Mouse (Mus musculus): ENCODE measurements around the gene Scn1a. TPM values are rescaled to one million over a fixed set of nuclear protein-coding genes. Genes with fewer than 3 reads are reported as not detected.

Gene Scn1a
- polyA plus RNA-seq, 1 experiment from 2014 or later = 0.56 TPM

DNA sequence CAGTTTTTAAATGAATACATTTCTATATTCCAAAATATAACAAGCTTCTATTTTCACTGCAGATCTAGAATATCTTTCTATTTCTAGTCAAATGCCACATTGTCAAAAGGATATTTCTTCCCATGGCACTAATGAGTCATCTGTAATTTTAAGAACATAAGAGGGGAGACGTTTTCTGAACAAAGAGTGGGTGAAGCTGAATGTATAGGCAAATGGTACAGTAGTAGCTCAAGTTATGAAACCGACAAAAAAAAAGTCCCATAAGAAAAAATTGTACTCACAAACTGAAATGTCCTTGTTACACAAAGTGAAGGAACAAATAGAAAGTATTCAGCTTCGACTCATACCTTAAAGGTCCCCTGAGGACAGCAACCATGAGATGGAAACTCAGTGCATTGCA is 94.5 kb downstream of the Scn1a start:
- H3K9me3 ChIP-seq (ENCODE audit: control insufficient read depth, low read depth, low read length) = no peaks in the 10 kb centered on the region
- H3K4me2 ChIP-seq (replicated peaks; ENCODE audit: low read depth, low read length) = no peak overlapping the region
- 75% methylated on average over 3 of the region's 3 CpGs for WGBS
- H3K4me3 ChIP-seq (ENCODE audit: low read depth, low read length) = no peak overlapping the region
- no peak overlapping the region for H3K9ac ChIP-seq (replicated peaks; ENCODE audit: low read depth, low read length)
- H3K4me1 ChIP-seq (ENCODE audit: control insufficient read depth, insufficient read depth, low read length) = no peaks in the 10 kb centered on the region
- no peaks in the 10 kb centered on the region for H3K36me3 ChIP-seq (ENCODE audit: control insufficient read depth, insufficient read depth, low read length)
- no peak for ATAC-seq (ENCODE audit: insufficient number of reproducible peaks, insufficient read depth, low FRiP score, low read depth)
- H3K27ac ChIP-seq (ENCODE audit: low read length) = no peak overlapping the region
- H3K27me3 ChIP-seq (ENCODE audit: control insufficient read depth, insufficient read depth, low read length) = no peaks in the 10 kb centered on the region

DNA sequence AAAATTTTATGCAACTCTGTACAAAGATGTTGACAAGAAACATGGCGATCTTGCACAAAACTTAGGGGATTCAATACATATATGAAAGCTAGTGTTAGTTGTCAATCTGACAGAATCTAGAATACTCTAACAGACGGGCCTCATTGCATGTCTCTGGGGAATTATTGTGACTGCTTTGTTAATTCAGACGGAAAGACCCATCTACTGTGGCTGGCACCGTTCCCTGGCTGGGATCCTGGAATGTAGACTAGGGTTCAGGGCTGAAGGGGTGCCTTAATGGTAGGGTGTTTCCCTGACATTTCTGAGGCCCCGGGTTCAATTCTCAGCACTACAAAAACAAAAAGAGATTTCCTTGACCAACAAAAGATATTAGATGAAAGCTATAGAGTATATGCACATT is 103.2 kb downstream of the Scn1a start:
- H3K4me2 ChIP-seq (replicated peaks; ENCODE audit: low read depth, low read length) = no peak overlapping the region
- 68% methylated on average over 5 of the region's 5 CpGs for WGBS

DNA sequence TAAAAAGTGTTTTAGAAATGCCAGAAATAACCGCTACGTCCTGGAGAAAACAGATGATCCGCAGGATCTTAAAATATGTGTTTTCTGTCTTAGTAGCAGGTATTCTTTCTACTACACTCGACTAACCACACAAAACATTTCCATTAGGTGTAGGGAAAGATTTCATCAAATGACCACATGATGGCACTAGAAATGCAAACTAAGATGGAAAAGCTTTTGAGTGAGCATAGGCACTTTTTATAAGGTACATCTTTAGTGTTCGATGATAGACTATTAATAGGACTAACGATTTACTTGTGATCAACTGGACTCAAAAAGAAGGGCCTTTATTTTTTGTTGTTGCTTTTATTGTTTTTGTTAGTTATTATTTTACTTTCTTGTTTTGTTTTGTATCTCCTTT is 104.2 kb downstream of the Scn1a start:
- H3K9ac ChIP-seq (replicated peaks; ENCODE audit: low read depth, low read length) = no peak overlapping the region
- 66% methylated on average over 6 of the region's 6 CpGs for WGBS
- no peak for ATAC-seq (ENCODE audit: insufficient number of reproducible peaks, insufficient read depth, low FRiP score, low read depth)

More for the DNA sequence above, 103.2 kb downstream of the Scn1a start:
- Histone ChIP-seq H3K4me3 (ENCODE audit: low read depth, low read length) (no peak overlapping the region), H3K9me3 (ENCODE audit: control insufficient read depth, low read depth, low read length) (no peaks in the 10 kb centered on the region), H3K4me1 (ENCODE audit: control insufficient read depth, insufficient read depth, low read length) (no peaks in the 10 kb centered on the region), H3K27ac (ENCODE audit: low read length) (no peak overlapping the region), H3K36me3 (ENCODE audit: control insufficient read depth, insufficient read depth, low read length) (no peaks in the 10 kb centered on the region), H3K27me3 (ENCODE audit: control insufficient read depth, insufficient read depth, low read length) (no peaks in the 10 kb centered on the region), H3K9ac (replicated peaks; ENCODE audit: low read depth, low read length) (no peak overlapping the region)
- no peak for ATAC-seq (ENCODE audit: insufficient number of reproducible peaks, insufficient read depth, low FRiP score, low read depth)

DNA sequence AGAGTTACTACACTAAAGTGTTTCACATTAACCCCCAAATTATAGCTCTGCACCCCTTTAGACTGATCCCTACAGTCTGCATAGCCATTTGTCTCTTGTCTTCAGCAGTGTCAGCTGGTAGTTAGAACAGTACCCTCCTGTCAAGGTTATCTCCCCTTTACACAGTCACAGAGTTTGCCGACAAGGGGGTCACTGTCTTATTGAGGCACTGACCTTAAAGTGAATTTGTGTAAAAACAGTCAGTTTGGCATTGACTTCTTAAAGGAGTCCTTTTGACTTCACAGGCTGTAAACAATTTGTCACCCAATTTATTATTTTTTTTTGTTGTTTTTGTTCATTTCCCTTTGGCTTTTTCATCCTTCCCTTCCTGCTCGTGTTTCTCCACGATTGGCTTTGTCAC is 168.1 kb downstream of the Scn1a start:
- no peak overlapping the region for H3K4me2 ChIP-seq (replicated peaks; ENCODE audit: low read depth, low read length)
- H3K27ac ChIP-seq (ENCODE audit: low read length) = no peak overlapping the region
- no peaks in the 10 kb centered on the region for H3K27me3 ChIP-seq (ENCODE audit: control insufficient read depth, insufficient read depth, low read length)
- no peak overlapping the region for H3K4me3 ChIP-seq (ENCODE audit: low read depth, low read length)
- ATAC-seq (ENCODE audit: insufficient number of reproducible peaks, insufficient read depth, low FRiP score, low read depth) = no peak
- no peaks in the 10 kb centered on the region for H3K4me1 ChIP-seq (ENCODE audit: control insufficient read depth, insufficient read depth, low read length)
- H3K9me3 ChIP-seq (ENCODE audit: control insufficient read depth, low read depth, low read length) = no peaks in the 10 kb centered on the region
- no peak overlapping the region for H3K9ac ChIP-seq (replicated peaks; ENCODE audit: low read depth, low read length)
- WGBS = 73% methylated on average over 3 of the region's 3 CpGs
- H3K36me3 ChIP-seq (ENCODE audit: control insufficient read depth, insufficient read depth, low read length) = no peaks in the 10 kb centered on the region

More for the DNA sequence above, 104.2 kb downstream of the Scn1a start:
- Histone ChIP-seq H3K9me3 (ENCODE audit: control insufficient read depth, low read depth, low read length) (no peaks in the 10 kb centered on the region), H3K4me3 (ENCODE audit: low read depth, low read length) (no peak overlapping the region), H3K27me3 (ENCODE audit: control insufficient read depth, insufficient read depth, low read length) (no peaks in the 10 kb centered on the region), H3K36me3 (ENCODE audit: control insufficient read depth, insufficient read depth, low read length) (no peaks in the 10 kb centered on the region), H3K4me2 (replicated peaks; ENCODE audit: low read depth, low read length) (no peak overlapping the region), H3K27ac (ENCODE audit: low read length) (no peak overlapping the region), H3K4me1 (ENCODE audit: control insufficient read depth, insufficient read depth, low read length) (no peaks in the 10 kb centered on the region)

- Histone ChIP-seq H3K4me1 (ENCODE audit: control insufficient read depth, insufficient read depth, low read length) (0 out of 2 replicates have a peak, but pooled peaks cover 5% of the 10 kb centered on the region), H3K9me3 (ENCODE audit: control insufficient read depth, low read depth, low read length) (no peaks in the 10 kb centered on the region), H3K27me3 (ENCODE audit: control insufficient read depth, insufficient read depth, low read length) (no peaks in the 10 kb centered on the region), H3K4me3 (ENCODE audit: low read depth, low read length) (peak within 1 kb of the TSS; percentile 61), H3K36me3 (ENCODE audit: control insufficient read depth, insufficient read depth, low read length) (peaks cover 4% of the 10 kb centered on the region; the same call in 1 of the 2 replicates), H3K4me2 (replicated peaks; ENCODE audit: low read depth, low read length) (peak within 1 kb of the TSS; percentile 49), H3K9ac (replicated peaks; ENCODE audit: low read depth, low read length) (peak within 1 kb of the TSS; percentile 52), H3K27ac (ENCODE audit: low read length) (no peak within 1 kb of the TSS)
- peak; percentile 99 for ATAC-seq (ENCODE audit: insufficient number of reproducible peaks, insufficient read depth, low FRiP score, low read depth)
- WGBS = under 1% methylated on average over 56 of the region's 56 CpGs
These were observed 184.2 kb downstream of the Scn1a start, which contains the start of gene Ttc21b for GRCm38 (mm10) chr2:66256220-66257131. Gene Ttc21b, minus strand, starts transcription at chr2:66256617.

- Histone ChIP-seq H3K4me1 (ENCODE audit: control insufficient read depth, insufficient read depth, low read length) (no peaks in the 10 kb centered on the region), H3K36me3 (ENCODE audit: control insufficient read depth, insufficient read depth, low read length) (peaks cover 14% of the 10 kb centered on the region; the same call in 1 of the 2 replicates), H3K27me3 (ENCODE audit: control insufficient read depth, insufficient read depth, low read length) (no peaks in the 10 kb centered on the region), H3K9ac (replicated peaks; ENCODE audit: low read depth, low read length) (no peak overlapping the region), H3K9me3 (ENCODE audit: control insufficient read depth, low read depth, low read length) (no peaks in the 10 kb centered on the region), H3K4me2 (replicated peaks; ENCODE audit: low read depth, low read length) (no peak overlapping the region), H3K27ac (ENCODE audit: low read length) (no peak overlapping the region), H3K4me3 (ENCODE audit: low read depth, low read length) (no peak overlapping the region)
- 91% methylated on average over 1 of the region's 1 CpGs for WGBS
- no peak for ATAC-seq (ENCODE audit: insufficient number of reproducible peaks, insufficient read depth, low FRiP score, low read depth)
These were observed 196.6 kb downstream of the Scn1a start for GRCm38 (mm10) chr2:66244013-66244412.

DNA sequence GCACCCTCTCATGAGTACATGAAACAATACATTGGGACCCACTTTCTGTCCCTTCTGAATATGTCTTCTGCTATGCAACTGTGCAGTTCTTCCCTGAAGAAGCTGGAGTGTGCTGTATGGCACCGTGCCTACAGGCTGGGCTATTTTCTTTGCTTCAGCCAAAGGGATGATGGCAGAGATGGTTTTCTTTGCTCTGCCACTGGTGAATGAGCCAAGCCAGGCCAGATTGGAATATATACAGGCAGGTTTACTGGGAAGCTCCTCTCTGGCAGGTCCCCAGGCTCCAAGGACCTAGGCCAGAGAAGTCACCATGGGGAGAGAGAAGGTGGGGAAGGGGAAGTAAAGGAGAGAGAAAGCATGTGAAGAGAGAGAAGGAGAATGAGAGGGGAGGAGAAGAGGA is 200.3 kb downstream of the Scn1a start:
- WGBS = 87% methylated on average over 1 of the region's 1 CpGs
- no peak for ATAC-seq (ENCODE audit: insufficient number of reproducible peaks, insufficient read depth, low FRiP score, low read depth)
- H3K36me3 ChIP-seq (ENCODE audit: control insufficient read depth, insufficient read depth, low read length) = peaks cover 7% of the 10 kb centered on the region
- H3K9ac ChIP-seq (replicated peaks; ENCODE audit: low read depth, low read length) = no peak overlapping the region
- H3K9me3 ChIP-seq (ENCODE audit: control insufficient read depth, low read depth, low read length) = no peaks in the 10 kb centered on the region
- no peak overlapping the region for H3K27ac ChIP-seq (ENCODE audit: low read length)
- H3K4me2 ChIP-seq (replicated peaks; ENCODE audit: low read depth, low read length) = no peak overlapping the region
- no peak overlapping the region for H3K4me3 ChIP-seq (ENCODE audit: low read depth, low read length)
- H3K27me3 ChIP-seq (ENCODE audit: control insufficient read depth, insufficient read depth, low read length) = no peaks in the 10 kb centered on the region
- no peaks in the 10 kb centered on the region for H3K4me1 ChIP-seq (ENCODE audit: control insufficient read depth, insufficient read depth, low read length)

DNA sequence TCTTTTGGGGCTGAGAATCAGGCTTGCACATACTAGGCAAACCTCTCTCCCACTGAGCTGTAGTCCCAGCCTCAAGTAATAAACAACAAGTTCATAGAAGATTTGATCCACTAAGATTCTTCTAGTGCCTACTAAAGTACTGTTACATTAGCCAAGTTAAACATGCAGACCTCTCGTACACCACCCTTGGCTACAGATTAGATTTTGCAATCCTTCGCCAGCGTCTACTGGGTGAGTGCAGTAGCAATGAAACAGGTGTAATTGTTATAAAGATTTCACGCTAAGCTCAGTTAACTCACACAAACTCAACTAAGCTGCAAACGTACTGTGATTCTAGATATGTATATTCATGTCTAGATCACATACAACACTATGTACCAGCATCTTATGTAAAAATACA is 201.8 kb downstream of the Scn1a start:
- Histone ChIP-seq H3K9me3 (ENCODE audit: control insufficient read depth, low read depth, low read length) (no peaks in the 10 kb centered on the region), H3K27ac (ENCODE audit: low read length) (no peak overlapping the region), H3K4me2 (replicated peaks; ENCODE audit: low read depth, low read length) (no peak overlapping the region), H3K4me3 (ENCODE audit: low read depth, low read length) (no peak overlapping the region), H3K36me3 (ENCODE audit: control insufficient read depth, insufficient read depth, low read length) (peaks cover 9% of the 10 kb centered on the region), H3K27me3 (ENCODE audit: control insufficient read depth, insufficient read depth, low read length) (no peaks in the 10 kb centered on the region), H3K4me1 (ENCODE audit: control insufficient read depth, insufficient read depth, low read length) (no peaks in the 10 kb centered on the region), H3K9ac (replicated peaks; ENCODE audit: low read depth, low read length) (no peak overlapping the region)
- WGBS = 90% methylated on average over 5 of the region's 5 CpGs
- ATAC-seq (ENCODE audit: insufficient number of reproducible peaks, insufficient read depth, low FRiP score, low read depth) = no peak

All from stomach, embryonic 14.5 days (tissue).